Mouse (Mus musculus): ENCODE results near the gene Nav2. TPM values are rescaled to one million over a fixed set of nuclear protein-coding genes. Genes with fewer than 3 reads are reported as not detected.

The Nav2 gene
- polyA plus RNA-seq, 1 experiment from 2014 or later, result 25.8 TPM

DNA sequence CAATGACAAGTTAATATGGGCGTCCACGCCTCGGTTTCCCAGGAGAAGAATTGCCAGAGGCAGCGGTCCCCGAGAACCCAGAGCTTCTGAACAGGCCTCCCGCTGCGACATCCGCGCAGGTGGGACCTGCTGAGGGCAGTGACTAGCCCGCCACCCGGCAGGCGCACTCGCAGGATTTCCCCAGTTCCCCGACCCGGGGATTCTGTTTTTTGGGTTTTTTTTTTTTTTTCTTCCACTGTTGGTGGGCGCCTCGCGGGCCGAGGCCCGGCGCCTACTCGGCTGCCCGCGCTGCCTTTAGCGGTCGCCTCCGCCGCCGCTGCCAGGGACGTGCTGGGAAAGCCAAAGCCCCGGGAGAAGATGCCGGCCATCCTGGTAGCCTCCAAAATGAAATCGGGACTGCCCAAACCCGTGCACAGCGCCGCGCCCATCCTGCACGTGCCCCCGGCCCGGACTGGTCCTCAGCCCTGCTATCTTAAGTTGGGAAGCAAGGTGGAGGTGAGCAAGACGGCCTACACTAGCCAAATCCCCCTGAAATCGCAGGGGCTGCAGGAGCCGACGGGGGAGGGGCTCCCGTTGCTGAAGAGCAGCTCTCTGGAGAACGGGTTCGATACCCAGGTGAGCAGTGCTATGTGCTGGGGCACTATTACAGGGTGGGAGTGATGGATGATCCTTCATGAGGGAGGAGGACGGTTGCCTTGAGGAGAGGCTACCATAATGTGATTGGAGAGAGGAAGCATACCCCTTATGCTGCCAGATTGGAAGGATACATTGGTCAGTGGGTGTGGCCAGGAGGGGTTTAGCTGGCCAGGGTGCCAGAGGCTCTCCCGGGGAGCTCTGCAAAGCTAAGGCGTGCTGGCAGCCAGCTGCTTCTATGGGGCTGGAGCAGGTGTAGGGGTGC is 338.3 kb downstream of the Nav2 start:
- Histone ChIP-seq H3K9ac (peak overlapping the region; percentile 70), H3K4me3 (peak overlapping the region; percentile 55), H3K36me3 (no peaks in the 10 kb centered on the region), H3K27me3 (peaks cover 29% of the 10 kb centered on the region), H3K4me1 (peaks cover 39% of the 10 kb centered on the region), H3K4me2 (replicated peaks) (peak overlapping the region; percentile 99), H3K9me3 (replicated peaks) (no peaks in the 10 kb centered on the region), H3K27ac (peak overlapping the region; percentile 78)
- ATAC-seq (ENCODE audit: low FRiP score), result 0 out of 2 replicates have a peak, but pooled peaks have one; percentile 1
- WGBS, result 2% methylated on average over 50 of the region's 50 CpGs

GRCm38 (mm10) chr7:49247744-49248331 is 339.3 kb downstream of the Nav2 start:
- Histone ChIP-seq H3K27me3 (peaks cover 29% of the 10 kb centered on the region), H3K27ac (no peak overlapping the region), H3K9me3 (replicated peaks) (no peaks in the 10 kb centered on the region), H3K4me2 (replicated peaks) (peak overlapping the region; percentile 99), H3K4me3 (0 out of 2 replicates have a peak overlapping the region, but pooled peaks have one; percentile 55), H3K9ac (no peak overlapping the region), H3K36me3 (no peaks in the 10 kb centered on the region), H3K4me1 (peaks cover 44% of the 10 kb centered on the region)
- ATAC-seq (ENCODE audit: low FRiP score), result no peak
- WGBS, result 29% methylated on average over 8 of the region's 8 CpGs

GRCm38 (mm10) chr7:49248333-49249086 is 340.0 kb downstream of the Nav2 start:
- peaks cover 29% of the 10 kb centered on the region for H3K27me3 ChIP-seq
- no peak overlapping the region for H3K27ac ChIP-seq
- no peaks in the 10 kb centered on the region for H3K36me3 ChIP-seq
- no peak for ATAC-seq (ENCODE audit: low FRiP score)
- H3K4me2 ChIP-seq (replicated peaks), result peak overlapping the region; percentile 99; the same call in 1 of the 2 replicates
- 40% methylated on average over 14 of the region's 14 CpGs for WGBS
- no peak overlapping the region for H3K4me3 ChIP-seq
- H3K9me3 ChIP-seq (replicated peaks), result no peaks in the 10 kb centered on the region
- peaks cover 45% of the 10 kb centered on the region for H3K4me1 ChIP-seq
- H3K9ac ChIP-seq, result no peak overlapping the region

DNA sequence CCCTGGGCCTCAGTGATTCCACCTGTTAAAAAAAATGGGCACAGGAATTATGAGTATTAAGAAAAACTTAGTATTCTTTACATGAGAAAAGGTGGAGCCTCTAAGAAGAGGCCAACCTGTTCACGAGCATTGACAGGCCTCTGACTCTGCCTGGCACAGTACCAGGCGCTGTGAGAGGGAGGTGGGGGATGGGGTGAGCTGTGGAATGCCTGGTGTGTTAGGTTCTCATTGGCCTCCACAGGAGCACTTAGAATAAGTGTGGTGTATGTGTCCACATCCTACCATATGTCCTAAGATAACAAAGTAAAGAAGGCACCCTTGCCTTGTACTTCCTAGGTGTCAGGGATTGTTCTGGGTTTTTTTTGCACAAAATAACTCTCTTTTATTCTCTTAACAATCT is 340.9 kb downstream of the Nav2 start:
- H3K27me3 ChIP-seq, result peaks cover 28% of the 10 kb centered on the region
- no peak for ATAC-seq (ENCODE audit: low FRiP score)
- H3K27ac ChIP-seq, result no peak overlapping the region
- no peaks in the 10 kb centered on the region for H3K36me3 ChIP-seq
- H3K4me1 ChIP-seq, result peaks cover 45% of the 10 kb centered on the region
- no peak overlapping the region for H3K4me2 ChIP-seq (replicated peaks)
- no peaks in the 10 kb centered on the region for H3K9me3 ChIP-seq (replicated peaks)
- no peak overlapping the region for H3K4me3 ChIP-seq
- 89% methylated on average over 2 of the region's 2 CpGs for WGBS
- no peak overlapping the region for H3K9ac ChIP-seq

DNA sequence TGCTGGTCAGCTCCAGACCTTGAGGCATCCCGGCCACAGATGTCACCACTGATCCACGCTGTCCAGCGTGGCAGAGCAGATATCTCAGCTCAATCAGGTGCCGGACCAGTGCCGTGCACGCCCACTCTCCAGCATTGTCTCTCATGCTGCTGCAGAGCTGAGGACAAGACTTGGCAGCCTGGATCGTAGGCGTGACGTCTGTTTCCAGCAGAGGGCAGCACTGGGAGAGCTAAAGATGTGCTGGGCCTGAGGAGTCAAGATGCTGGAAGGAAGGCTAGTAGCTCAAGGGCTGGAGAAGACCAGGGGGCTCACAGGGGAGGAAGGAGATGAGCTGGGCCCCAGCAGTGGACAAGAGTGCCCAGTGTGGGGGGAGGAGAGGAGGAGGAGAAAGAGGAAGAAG is 341.5 kb downstream of the Nav2 start:
- H3K4me2 ChIP-seq (replicated peaks), result no peak overlapping the region
- H3K9me3 ChIP-seq (replicated peaks), result no peaks in the 10 kb centered on the region
- H3K9ac ChIP-seq, result no peak overlapping the region
- no peak overlapping the region for H3K4me3 ChIP-seq
- no peak for ATAC-seq (ENCODE audit: low FRiP score)
- 10% methylated on average over 9 of the region's 9 CpGs for WGBS
- H3K27ac ChIP-seq, result no peak overlapping the region
- peaks cover 25% of the 10 kb centered on the region for H3K27me3 ChIP-seq
- H3K36me3 ChIP-seq, result no peaks in the 10 kb centered on the region
- H3K4me1 ChIP-seq, result peaks cover 45% of the 10 kb centered on the region

DNA sequence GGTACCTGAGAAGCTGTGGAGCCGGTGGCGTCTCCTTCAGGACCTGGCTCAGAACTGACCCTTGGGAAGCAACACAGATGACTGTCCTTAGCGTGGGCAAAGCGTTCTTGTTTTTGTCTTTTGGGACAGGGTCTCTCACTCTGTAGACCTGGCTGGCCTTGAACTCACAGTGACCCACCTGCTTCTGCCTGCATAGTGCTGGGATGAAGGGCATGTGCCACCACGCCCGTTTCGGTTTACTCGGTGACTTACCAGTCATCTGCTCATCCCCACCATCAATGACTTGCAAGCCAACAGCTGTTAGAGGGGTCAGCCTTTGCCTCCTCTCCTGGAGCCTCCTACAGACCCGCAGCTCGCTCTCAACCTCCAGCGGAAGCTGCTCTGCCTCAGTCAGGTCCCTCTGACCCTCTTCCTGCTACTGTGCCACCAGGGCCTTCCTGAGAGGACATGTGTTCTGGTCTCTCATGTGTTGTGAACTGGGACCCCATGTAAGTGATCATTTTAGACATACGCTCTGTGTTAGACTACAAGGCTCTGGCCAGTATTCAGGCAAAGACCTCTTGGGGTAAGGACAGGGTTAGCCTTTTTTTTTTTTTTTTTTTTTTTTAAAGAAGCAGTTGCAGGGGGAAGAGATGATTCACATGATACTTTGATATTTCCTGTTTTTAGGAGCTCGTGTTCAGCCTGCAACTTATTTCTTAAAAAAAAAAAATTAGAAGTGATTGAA is 342.2 kb downstream of the Nav2 start:
- H3K9ac ChIP-seq, result no peak overlapping the region
- no peak overlapping the region for H3K4me3 ChIP-seq
- 92% methylated on average over 13 of the region's 13 CpGs for WGBS
- H3K27ac ChIP-seq, result no peak overlapping the region
- H3K27me3 ChIP-seq, result peaks cover 25% of the 10 kb centered on the region
- no peak overlapping the region for H3K4me2 ChIP-seq (replicated peaks)
- no peak for ATAC-seq (ENCODE audit: low FRiP score)
- H3K9me3 ChIP-seq (replicated peaks), result no peaks in the 10 kb centered on the region
- peaks cover 40% of the 10 kb centered on the region for H3K4me1 ChIP-seq
- no peaks in the 10 kb centered on the region for H3K36me3 ChIP-seq

- H3K9ac ChIP-seq, result no peak overlapping the region
- no peak for ATAC-seq (ENCODE audit: low FRiP score)
- WGBS, result 72% methylated on average over 10 of the region's 10 CpGs
Measured at GRCm38 (mm10) chr7:49251308-49251638, 342.8 kb downstream of the Nav2 start.

DNA sequence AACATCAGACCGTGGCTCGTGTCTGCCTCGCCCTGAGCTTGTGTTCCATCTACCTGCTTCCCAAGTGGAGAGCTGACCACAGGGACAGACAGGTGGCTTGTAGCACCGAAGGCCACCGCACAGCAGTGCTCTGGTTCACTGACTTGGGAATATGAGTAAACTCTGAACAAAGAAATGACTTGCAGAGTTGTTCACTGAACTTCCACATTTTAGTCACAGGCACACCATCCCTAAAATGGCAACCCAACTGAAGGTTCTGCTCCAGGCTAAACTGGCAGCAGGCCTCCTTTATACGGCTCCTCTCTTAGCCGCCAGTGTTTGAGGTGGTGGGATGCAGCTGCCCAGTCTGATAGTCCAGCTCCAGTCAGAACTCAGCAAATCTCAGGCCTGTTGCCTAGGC is 343.9 kb downstream of the Nav2 start:
- H3K9ac ChIP-seq, result no peak overlapping the region
- no peaks in the 10 kb centered on the region for H3K9me3 ChIP-seq (replicated peaks)
- no peak overlapping the region for H3K27ac ChIP-seq
- H3K36me3 ChIP-seq, result no peaks in the 10 kb centered on the region
- H3K27me3 ChIP-seq, result peaks cover 18% of the 10 kb centered on the region
- H3K4me2 ChIP-seq (replicated peaks), result no peak overlapping the region
- 89% methylated on average over 7 of the region's 7 CpGs for WGBS
- ATAC-seq (ENCODE audit: low FRiP score), result no peak
- peaks cover 38% of the 10 kb centered on the region for H3K4me1 ChIP-seq
- no peak overlapping the region for H3K4me3 ChIP-seq

More at GRCm38 (mm10) chr7:49251308-49251638, 342.8 kb downstream of the Nav2 start:
- peaks cover 25% of the 10 kb centered on the region for H3K27me3 ChIP-seq
- H3K4me1 ChIP-seq, result peaks cover 38% of the 10 kb centered on the region
- H3K27ac ChIP-seq, result no peak overlapping the region
- no peaks in the 10 kb centered on the region for H3K9me3 ChIP-seq (replicated peaks)
- H3K4me3 ChIP-seq, result no peak overlapping the region
- H3K36me3 ChIP-seq, result no peaks in the 10 kb centered on the region
- H3K4me2 ChIP-seq (replicated peaks), result no peak overlapping the region

- no peak overlapping the region for H3K4me3 ChIP-seq
- peaks cover 13% of the 10 kb centered on the region for H3K27me3 ChIP-seq
- H3K4me2 ChIP-seq (replicated peaks), result no peak overlapping the region
- no peak for ATAC-seq (ENCODE audit: low FRiP score)
- no peaks in the 10 kb centered on the region for H3K36me3 ChIP-seq
- no peaks in the 10 kb centered on the region for H3K9me3 ChIP-seq (replicated peaks)
- H3K27ac ChIP-seq, result no peak overlapping the region
- no peak overlapping the region for H3K9ac ChIP-seq
- H3K4me1 ChIP-seq, result peaks cover 38% of the 10 kb centered on the region
- 53% methylated on average over 6 of the region's 6 CpGs for WGBS
Measured at GRCm38 (mm10) chr7:49252902-49253301, 344.4 kb downstream of the Nav2 start.

- no peak overlapping the region for H3K4me2 ChIP-seq (replicated peaks)
- H3K9ac ChIP-seq, result no peak overlapping the region
- no peak for ATAC-seq (ENCODE audit: low FRiP score)
- no peaks in the 10 kb centered on the region for H3K9me3 ChIP-seq (replicated peaks)
- peaks cover 34% of the 10 kb centered on the region for H3K4me1 ChIP-seq
- no peaks in the 10 kb centered on the region for H3K36me3 ChIP-seq
- no peaks in the 10 kb centered on the region for H3K27me3 ChIP-seq
- H3K27ac ChIP-seq, result no peak overlapping the region
- WGBS, result 93% methylated on average over 5 of the region's 5 CpGs
- no peak overlapping the region for H3K4me3 ChIP-seq
Measured at GRCm38 (mm10) chr7:49255053-49255452, 346.5 kb downstream of the Nav2 start.

DNA sequence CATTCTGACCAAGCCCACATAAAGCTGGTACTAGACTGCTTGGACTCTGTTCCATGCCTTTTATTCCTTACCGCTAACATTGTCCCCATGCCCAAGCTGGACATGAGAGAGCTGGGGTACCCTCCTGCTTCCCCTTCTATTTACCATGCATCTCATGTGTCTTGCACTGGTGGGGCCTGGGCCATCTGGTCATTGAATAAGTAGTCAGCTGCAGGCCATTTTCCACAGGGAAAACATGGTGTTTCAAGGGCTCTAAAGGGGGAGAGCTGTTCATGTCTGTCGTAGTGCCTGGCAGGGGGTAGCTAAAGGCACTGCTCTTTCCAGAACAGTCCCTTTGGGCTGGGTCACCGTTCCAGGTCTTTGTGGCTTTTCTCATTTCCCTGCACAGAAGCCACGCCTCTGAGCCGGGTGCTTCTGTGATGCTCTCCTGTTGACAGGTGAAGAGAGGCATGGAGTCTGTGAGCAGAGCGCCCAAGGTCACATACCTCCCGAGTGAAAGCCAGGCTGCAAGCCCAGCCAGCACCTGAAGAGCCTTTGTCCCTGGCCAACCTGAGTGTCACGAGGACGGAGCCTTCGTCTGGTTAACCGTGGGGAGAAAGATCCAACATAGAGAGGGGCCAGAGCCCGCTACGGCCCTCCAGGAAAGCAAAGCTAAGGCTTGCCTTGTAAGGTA is 348.9 kb downstream of the Nav2 start:
- Histone ChIP-seq H3K4me2 (replicated peaks) (no peak overlapping the region), H3K4me3 (no peak overlapping the region), H3K9ac (no peak overlapping the region), H3K27ac (no peak overlapping the region), H3K27me3 (no peaks in the 10 kb centered on the region), H3K36me3 (no peaks in the 10 kb centered on the region), H3K4me1 (peaks cover 51% of the 10 kb centered on the region), H3K9me3 (replicated peaks) (no peaks in the 10 kb centered on the region)
- peak; percentile 33; the same call in 1 of the 2 replicates for ATAC-seq (ENCODE audit: low FRiP score)
- 75% methylated on average over 13 of the region's 13 CpGs for WGBS

All from hindbrain, embryonic 12.5 days (tissue).